In the genomic region with DNA sequence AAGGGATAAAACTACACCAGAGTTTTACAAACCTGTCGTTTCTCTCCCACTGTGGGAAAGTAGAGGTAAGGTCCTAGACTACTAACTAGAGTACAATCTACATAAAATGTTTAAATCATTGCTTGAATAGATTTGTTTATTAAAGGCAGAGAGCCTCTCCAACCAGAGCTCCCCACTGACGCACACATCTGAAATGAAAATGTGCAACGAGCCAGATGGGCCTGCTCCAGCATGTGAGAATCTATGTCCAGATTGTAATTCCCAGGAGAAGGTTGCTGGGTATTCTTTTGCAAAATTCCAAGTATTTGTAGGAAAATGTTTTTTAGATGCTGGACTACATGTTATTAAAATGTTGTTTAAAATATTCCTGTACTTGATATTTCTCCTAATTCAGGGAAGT, we compare ENCODE assay signal across 33 mouse cellular contexts. TPM values are rescaled to one million over a fixed set of nuclear protein-coding genes. Genes with fewer than 3 reads are reported as not detected.
DNase-seq lines count a peak whose midpoint lies in the region; ATAC-seq and TF ChIP-seq lines count a peak whose summit lies in the region.
"Had no signal": no experiment of that assay in that cellular context is flagged by ENCODE, and none has a peak within 500 bp of the region (broad histone marks: within the 10 kb centered on the region; RNA-seq: fewer than 3 reads in every experiment).

No protein-coding gene starts in this region.

- H3K9me3 ChIP-seq in forebrain, embryonic 15.5 days, result no peaks in the 10 kb centered on the region
- H3K9me3 ChIP-seq in forebrain, postnatal 0 days (ENCODE audit: low read length), result no peaks in the 10 kb centered on the region
- H3K9me3 ChIP-seq: embryonic facial prominence, embryonic 13.5 days; forebrain, embryonic 10.5 days; heart, embryonic 10.5 days; heart, embryonic 13.5 days had no signal

- TF ChIP-seq CTCF in forebrain, postnatal 0 days (IDR thresholded peaks at IDR 0.05; ENCODE audit: low read depth), result no peak
- TF ChIP-seq CTCF in layer of hippocampus, adult 2 months (conservative IDR thresholded peaks at IDR 0.05), result no peak
- no peak for TF ChIP-seq CTCF in brain, embryonic 14.5 days (IDR thresholded peaks at IDR 0.05; ENCODE audit: borderline replicate concordance, extremely low read depth, insufficient read depth, insufficient read length)

- ATAC-seq in forebrain, embryonic 15.5 days (replicated peaks), result peak; percentile 43; the same call in 1 of the 2 replicates
- no peak for ATAC-seq in forebrain, postnatal 0 days
- ATAC-seq: activated CD4-positive, CD25-positive, alpha-beta regulatory T cell, adult 4 months; CD4-positive, CD25-positive, alpha-beta regulatory T cell, adult 4 months; forebrain, embryonic 16.5 days; hindbrain, postnatal 0 days; inflammation-experienced regulatory T-cells, adult 6 months; intestine, embryonic 16.5 days had no signal

- no peak overlapping the region for H3K4me2 ChIP-seq in forebrain, embryonic 15.5 days (replicated peaks)
- no peak overlapping the region for H3K4me2 ChIP-seq in forebrain, postnatal 0 days (ENCODE audit: low read depth)
- H3K4me2 ChIP-seq: embryonic facial prominence, embryonic 13.5 days; heart, embryonic 13.5 days; hindbrain, embryonic 14.5 days had no signal

- H3K27ac ChIP-seq in forebrain, embryonic 15.5 days (replicated peaks), result peak overlapping the region; percentile 27; the same call in 1 of the 2 replicates
- no peak overlapping the region for H3K27ac ChIP-seq in forebrain, postnatal 0 days (ENCODE audit: low read depth, low read length)
- H3K27ac ChIP-seq in layer of hippocampus, adult 2 months, result peak overlapping the region; percentile 36; the same call in 1 of the 2 replicates
- H3K27ac ChIP-seq: embryonic facial prominence, embryonic 13.5 days; forebrain, embryonic 10.5 days; heart, adult 2 months; heart, embryonic 10.5 days; heart, embryonic 13.5 days; hindbrain, embryonic 14.5 days; hindbrain, postnatal 0 days had no signal

- DNase-seq in forebrain, postnatal 0 days, result no peak
- peak; percentile 13 to 27 for DNase-seq in layer of hippocampus, adult 2 months (ENCODE audit: low spot score in 2 of 2)
- DNase-seq in layer of hippocampus, postnatal 25 days (ENCODE audit: extremely low spot score in 1 of 2, low spot score in 1 of 2), result no peak
- peak; percentile 59 for DNase-seq in brain, embryonic 14.5 days (ENCODE audit: low read depth)
- no peak for DNase-seq in Muller cell, postnatal 12 days (ENCODE audit: inconsistent ontology term)
- DNase-seq: adrenal gland, adult 8-10 months; adrenal gland, postnatal 25 days; cerebellum, adult 11 months; cerebellum, adult 2 months; cerebellum, adult 9-11 months; cerebellum, postnatal 25 days; gastrocnemius, postnatal 10 days; gastrocnemius, postnatal 36 days; heart, adult 2 months; heart, postnatal 14 days; heart, postnatal 4 days had no signal

- TF ChIP-seq POLR2A in brain, embryonic 14.5 days (IDR thresholded peaks at IDR 0.05; ENCODE audit: borderline replicate concordance, extremely low read depth, insufficient read depth, insufficient read length, poor library complexity, severe bottlenecking), result no peak

- H3K4me1 ChIP-seq in forebrain, embryonic 15.5 days, result peaks cover 15% of the 10 kb centered on the region
- no peaks in the 10 kb centered on the region for H3K4me1 ChIP-seq in forebrain, postnatal 0 days (ENCODE audit: insufficient read depth)
- H3K4me1 ChIP-seq: embryonic facial prominence, embryonic 13.5 days; forebrain, embryonic 10.5 days; heart, embryonic 10.5 days; heart, embryonic 13.5 days had no signal

- no peaks in the 10 kb centered on the region for H3K36me3 ChIP-seq in forebrain, embryonic 15.5 days
- H3K36me3 ChIP-seq in forebrain, postnatal 0 days (ENCODE audit: insufficient read depth), result no peaks in the 10 kb centered on the region
- H3K36me3 ChIP-seq: embryonic facial prominence, embryonic 13.5 days; forebrain, embryonic 10.5 days; heart, embryonic 10.5 days; heart, embryonic 13.5 days had no signal

- H3K9ac ChIP-seq in forebrain, embryonic 15.5 days (replicated peaks), result no peak overlapping the region
- no peak overlapping the region for H3K9ac ChIP-seq in forebrain, postnatal 0 days
- H3K9ac ChIP-seq: embryonic facial prominence, embryonic 13.5 days; heart, embryonic 13.5 days; hindbrain, embryonic 14.5 days had no signal

- no peaks in the 10 kb centered on the region for H3K27me3 ChIP-seq in forebrain, embryonic 15.5 days
- H3K27me3 ChIP-seq in forebrain, postnatal 0 days (ENCODE audit: insufficient read depth, low read length), result no peaks in the 10 kb centered on the region
- H3K27me3 ChIP-seq: embryonic facial prominence, embryonic 13.5 days; heart, embryonic 13.5 days had no signal

- WGBS in forebrain, embryonic 15.5 days, result 56% methylated on average over 3 of the region's 3 CpGs
- 51% methylated on average over 3 of the region's 3 CpGs for WGBS in forebrain, postnatal 0 days

- no peak overlapping the region for H3K4me3 ChIP-seq in forebrain, embryonic 15.5 days
- H3K4me3 ChIP-seq in forebrain, postnatal 0 days (ENCODE audit: low read depth, low read length), result no peak overlapping the region
- no peak overlapping the region for H3K4me3 ChIP-seq in layer of hippocampus, adult 2 months
- H3K4me3 ChIP-seq: embryonic facial prominence, embryonic 13.5 days; forebrain, embryonic 10.5 days; heart, adult 2 months; heart, embryonic 10.5 days; heart, embryonic 13.5 days had no signal

RNA-seq across cellular contexts. Expression of a gene that starts 57.8 kb away (rescaled TPM):
- polyA plus RNA-seq in forebrain, embryonic 15.5 days (2015; fragmentation: Nextera tagmentation; extraction: Ambion mirVana), result 161 and 172 TPM in 2 replicates
- total RNA-seq in forebrain, postnatal 0 days (2014; rRNA removed), result 88.7 and 103 TPM in 2 replicates
- 41.7 and 81.9 TPM in 2 replicates for polyA plus RNA-seq in forebrain, postnatal 0 days (2015; fragmentation: Nextera tagmentation; extraction: Ambion mirVana)
- 100 to 1,000 TPM; 129 to 137 TPM for total RNA-seq in layer of hippocampus, adult 2 months (2021)
- 100 to 1,000 TPM; 109 to 147 TPM for total RNA-seq in layer of hippocampus, postnatal 25 days (2021)
- polyA plus RNA-seq in brain, embryonic 14.5 days (2012; rRNA removed), result 45.0 and 47.9 TPM in 2 replicates
- total RNA-seq: common myeloid progenitor, adult 5-6 weeks; gastrocnemius, adult 18-20 months; gastrocnemius, postnatal 36 days; granulocyte monocyte progenitor cell, adult 5-6 weeks; MEL had no signal
- polyA plus RNA-seq: C2C12; CD4-positive, CD25-positive, alpha-beta regulatory T cell, adult 4 months; inflammation-experienced regulatory T-cells, adult 6 months had no signal

Comparison
In these comparisons a context has a peak if more than half of its experiments do, and no peak if none do; other contexts are left out.
1. DNase-seq: peak in layer of hippocampus, adult 2 months (2 of 2) and brain, embryonic 14.5 days (single experiment); none in forebrain, postnatal 0 days (single experiment), layer of hippocampus, postnatal 25 days (0 of 2) and Muller cell, postnatal 12 days (single experiment).